Mouse (Mus musculus): Measurements from ENCODE around the gene Dynlt1f. TPM values are rescaled to one million over a fixed set of nuclear protein-coding genes. Genes with fewer than 3 reads are reported as not detected.
"Not testable (repeated sequence)": the region's sequence is repeated elsewhere in the genome, so short reads cannot be mapped to it uniquely, and the experiment has no call there.

Dynlt1f gene
- polyA plus RNA-seq, 1 experiment from 2014 or later: 367 TPM

GRCm38 (mm10) chr17:6620035-6620434 is 35.7 kb downstream of the Dynlt1f start:
- H3K9me3 ChIP-seq (ENCODE audit: control insufficient read depth, low read length); H3K4me2 ChIP-seq (ENCODE audit: low read depth, low read length); H3K27ac ChIP-seq (ENCODE audit: low read depth, low read length); ATAC-seq (ENCODE audit: low read depth); H3K36me3 ChIP-seq (ENCODE audit: control insufficient read depth, insufficient read depth, low read length); H3K9ac ChIP-seq (replicated peaks; ENCODE audit: low read depth, low read length); H3K4me3 ChIP-seq (ENCODE audit: low read depth, low read length); H3K4me1 ChIP-seq (ENCODE audit: control insufficient read depth, insufficient read depth, low read length); H3K27me3 ChIP-seq (ENCODE audit: control insufficient read depth, insufficient read depth, low read length): not testable (repeated sequence)
- WGBS: 89% methylated on average over 5 of the region's 6 CpGs

GRCm38 (mm10) chr17:6619271-6619670 is 36.4 kb downstream of the Dynlt1f start:
- WGBS: 78% methylated on average over 5 of the region's 5 CpGs
- not testable (repeated sequence) for H3K9ac ChIP-seq (replicated peaks; ENCODE audit: low read depth, low read length)

GRCm38 (mm10) chr17:6617689-6618400 is 37.9 kb downstream of the Dynlt1f start:
- 51% methylated on average over 7 of the region's 13 CpGs for WGBS
- ATAC-seq (ENCODE audit: low read depth); H3K27me3 ChIP-seq (ENCODE audit: control insufficient read depth, insufficient read depth, low read length); H3K36me3 ChIP-seq (ENCODE audit: control insufficient read depth, insufficient read depth, low read length); H3K9me3 ChIP-seq (ENCODE audit: control insufficient read depth, low read length); H3K9ac ChIP-seq (replicated peaks; ENCODE audit: low read depth, low read length); H3K4me3 ChIP-seq (ENCODE audit: low read depth, low read length); H3K4me2 ChIP-seq (ENCODE audit: low read depth, low read length); H3K27ac ChIP-seq (ENCODE audit: low read depth, low read length); H3K4me1 ChIP-seq (ENCODE audit: control insufficient read depth, insufficient read depth, low read length): not testable (repeated sequence)

More at GRCm38 (mm10) chr17:6619271-6619670, 36.4 kb downstream of the Dynlt1f start:
- H3K36me3 ChIP-seq (ENCODE audit: control insufficient read depth, insufficient read depth, low read length); H3K4me3 ChIP-seq (ENCODE audit: low read depth, low read length); H3K27me3 ChIP-seq (ENCODE audit: control insufficient read depth, insufficient read depth, low read length); H3K9me3 ChIP-seq (ENCODE audit: control insufficient read depth, low read length); H3K4me2 ChIP-seq (ENCODE audit: low read depth, low read length); H3K4me1 ChIP-seq (ENCODE audit: control insufficient read depth, insufficient read depth, low read length); H3K27ac ChIP-seq (ENCODE audit: low read depth, low read length); ATAC-seq (ENCODE audit: low read depth): not testable (repeated sequence)

GRCm38 (mm10) chr17:6616731-6617130 is 39.0 kb downstream of the Dynlt1f start:
- not testable (repeated sequence) for H3K4me1 ChIP-seq (ENCODE audit: control insufficient read depth, insufficient read depth, low read length); ATAC-seq (ENCODE audit: low read depth); H3K36me3 ChIP-seq (ENCODE audit: control insufficient read depth, insufficient read depth, low read length); H3K9me3 ChIP-seq (ENCODE audit: control insufficient read depth, low read length); H3K9ac ChIP-seq (replicated peaks; ENCODE audit: low read depth, low read length); H3K4me2 ChIP-seq (ENCODE audit: low read depth, low read length); H3K27me3 ChIP-seq (ENCODE audit: control insufficient read depth, insufficient read depth, low read length); H3K4me3 ChIP-seq (ENCODE audit: low read depth, low read length); H3K27ac ChIP-seq (ENCODE audit: low read depth, low read length)
- WGBS: 98% methylated on average over 9 of the region's 9 CpGs

- H3K9me3 ChIP-seq (ENCODE audit: control insufficient read depth, low read length); H3K27me3 ChIP-seq (ENCODE audit: control insufficient read depth, insufficient read depth, low read length); H3K27ac ChIP-seq (ENCODE audit: low read depth, low read length); H3K4me3 ChIP-seq (ENCODE audit: low read depth, low read length); H3K9ac ChIP-seq (replicated peaks; ENCODE audit: low read depth, low read length); H3K36me3 ChIP-seq (ENCODE audit: control insufficient read depth, insufficient read depth, low read length); H3K4me2 ChIP-seq (ENCODE audit: low read depth, low read length); ATAC-seq (ENCODE audit: low read depth); H3K4me1 ChIP-seq (ENCODE audit: control insufficient read depth, insufficient read depth, low read length): not testable (repeated sequence)
- WGBS: 79% methylated on average over 4 of the region's 9 CpGs
Observed at GRCm38 (mm10) chr17:6614316-6614715, 41.4 kb downstream of the Dynlt1f start.

- ATAC-seq (ENCODE audit: low read depth); H3K9ac ChIP-seq (replicated peaks; ENCODE audit: low read depth, low read length); H3K4me2 ChIP-seq (ENCODE audit: low read depth, low read length); H3K4me3 ChIP-seq (ENCODE audit: low read depth, low read length); H3K4me1 ChIP-seq (ENCODE audit: control insufficient read depth, insufficient read depth, low read length); H3K27me3 ChIP-seq (ENCODE audit: control insufficient read depth, insufficient read depth, low read length); H3K36me3 ChIP-seq (ENCODE audit: control insufficient read depth, insufficient read depth, low read length); H3K9me3 ChIP-seq (ENCODE audit: control insufficient read depth, low read length); H3K27ac ChIP-seq (ENCODE audit: low read depth, low read length): not testable (repeated sequence)
- WGBS: 54% methylated on average over 11 of the region's 14 CpGs
Observed at GRCm38 (mm10) chr17:6613524-6613923, 42.2 kb downstream of the Dynlt1f start.

GRCm38 (mm10) chr17:6605347-6605746 is 50.4 kb downstream of the Dynlt1f start:
- not testable (repeated sequence) for H3K9me3 ChIP-seq (ENCODE audit: control insufficient read depth, low read length); H3K36me3 ChIP-seq (ENCODE audit: control insufficient read depth, insufficient read depth, low read length); H3K27me3 ChIP-seq (ENCODE audit: control insufficient read depth, insufficient read depth, low read length); H3K27ac ChIP-seq (ENCODE audit: low read depth, low read length); H3K4me2 ChIP-seq (ENCODE audit: low read depth, low read length); H3K4me3 ChIP-seq (ENCODE audit: low read depth, low read length); ATAC-seq (ENCODE audit: low read depth); H3K4me1 ChIP-seq (ENCODE audit: control insufficient read depth, insufficient read depth, low read length); H3K9ac ChIP-seq (replicated peaks; ENCODE audit: low read depth, low read length)
- WGBS: 33% methylated on average over 1 of the region's 1 CpGs

GRCm38 (mm10) chr17:6602205-6602604 is 53.5 kb downstream of the Dynlt1f start:
- H3K27ac ChIP-seq (ENCODE audit: low read depth, low read length); H3K4me1 ChIP-seq (ENCODE audit: control insufficient read depth, insufficient read depth, low read length); H3K4me3 ChIP-seq (ENCODE audit: low read depth, low read length); H3K27me3 ChIP-seq (ENCODE audit: control insufficient read depth, insufficient read depth, low read length); H3K36me3 ChIP-seq (ENCODE audit: control insufficient read depth, insufficient read depth, low read length); H3K9me3 ChIP-seq (ENCODE audit: control insufficient read depth, low read length); H3K9ac ChIP-seq (replicated peaks; ENCODE audit: low read depth, low read length); H3K4me2 ChIP-seq (ENCODE audit: low read depth, low read length): not testable (repeated sequence)
- ATAC-seq (ENCODE audit: low read depth): 0 out of 2 replicates have a peak, but pooled peaks have one; percentile 32
- WGBS: 9% methylated on average over 3 of the region's 4 CpGs

- H3K4me1 ChIP-seq (ENCODE audit: control insufficient read depth, insufficient read depth, low read length); H3K9ac ChIP-seq (replicated peaks; ENCODE audit: low read depth, low read length); H3K27me3 ChIP-seq (ENCODE audit: control insufficient read depth, insufficient read depth, low read length); H3K27ac ChIP-seq (ENCODE audit: low read depth, low read length); H3K36me3 ChIP-seq (ENCODE audit: control insufficient read depth, insufficient read depth, low read length); H3K9me3 ChIP-seq (ENCODE audit: control insufficient read depth, low read length): not testable (repeated sequence)
- 13% methylated on average over 27 of the region's 40 CpGs for WGBS
- Histone ChIP-seq H3K4me2 (ENCODE audit: low read depth, low read length) (peak within 1 kb of the TSS; percentile 27), H3K4me3 (ENCODE audit: low read depth, low read length) (peak within 1 kb of the TSS; percentile 15; the same call in 1 of the 2 replicates)
- peak; percentile 95 for ATAC-seq (ENCODE audit: low read depth)
Observed at GRCm38 (mm10) chr17:6601204-6601911, 54.3 kb downstream of the Dynlt1f start, which contains the start of gene Dynlt1c. Dynlt1c (plus strand) TSS chr17:6601671.
